Mouse (Mus musculus) right cerebral cortex, postnatal 10 days (tissue): ENCODE data around the gene Abcf2.
"Not testable (repeated sequence)": the region's sequence is repeated elsewhere in the genome, so short reads cannot be mapped to it uniquely, and the experiment has no call there.

Experiments
- DNase-seq, 2 experiments: peaks; one replicate each; pipeline ENCODE4 v3.0.0; 2021; ENCODE audit warnings: low spot score in 2 of 2

Abcf2 gene

GRCm38 (mm10) chr5:24586547-24587199 lies 9.4 kb upstream of the Abcf2 start, which contains the start of gene Chpf2:
TSS of gene Chpf2 (plus strand) at chr5:24586741.
- peak; percentile 91 to 92 for DNase-seq

- no peak for DNase-seq
Measured at GRCm38 (mm10) chr5:24586106-24586505, 8.8 kb upstream of the Abcf2 start.

GRCm38 (mm10) chr5:24578109-24578963 lies 1.1 kb upstream of the Abcf2 start:
- no peak for DNase-seq

- peak in 1 of 2 experiments; percentile 52 for DNase-seq
Measured at GRCm38 (mm10) chr5:24576801-24577182, 475 bp downstream of the Abcf2 start.

DNA sequence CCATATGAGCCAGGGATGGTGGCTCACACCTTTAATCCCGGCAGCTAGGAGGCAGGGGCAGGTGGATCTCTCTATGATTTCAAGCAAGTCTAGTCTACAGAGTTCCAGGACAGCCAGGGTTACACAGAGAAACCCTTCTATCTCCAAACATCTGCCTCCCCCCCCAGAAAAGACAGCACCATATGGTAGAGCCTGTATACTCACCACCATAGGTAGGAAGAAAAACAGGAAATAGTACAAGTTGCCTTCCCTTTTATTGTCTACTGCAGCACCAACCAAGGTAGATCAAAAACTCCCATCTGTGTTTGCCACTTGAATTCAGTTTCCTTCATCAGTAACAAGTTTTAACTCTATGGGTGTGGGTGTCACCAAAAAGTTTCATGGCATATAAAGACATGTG lies 1.3 kb downstream of the Abcf2 start:
- DNase-seq = no peak

DNA sequence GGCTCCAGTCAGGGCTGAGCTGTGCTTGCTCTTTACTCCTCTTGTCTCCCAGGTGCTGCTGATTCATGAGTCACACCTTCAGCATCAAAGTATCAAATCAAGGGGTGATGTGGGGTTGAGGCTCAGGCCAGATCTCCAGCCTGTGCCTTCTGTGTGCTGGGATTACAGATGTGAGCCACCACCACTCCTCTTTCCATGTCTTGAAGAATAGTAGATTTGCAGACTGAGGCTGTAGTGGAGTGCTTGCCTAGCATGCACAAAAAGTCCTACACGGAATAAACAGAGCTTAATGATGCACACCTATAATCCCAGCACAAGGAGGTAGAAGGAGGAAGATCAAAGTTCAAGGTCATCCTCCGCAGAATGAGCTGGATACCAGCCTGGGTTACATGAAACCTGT lies 20.6 kb downstream of the Abcf2 start, which contains the start of gene 4931409K22Rik:
Gene 4931409K22Rik (minus strand): TSS at position 101 of the 400 bp plus-strand sequence.
- no peak for DNase-seq

DNA sequence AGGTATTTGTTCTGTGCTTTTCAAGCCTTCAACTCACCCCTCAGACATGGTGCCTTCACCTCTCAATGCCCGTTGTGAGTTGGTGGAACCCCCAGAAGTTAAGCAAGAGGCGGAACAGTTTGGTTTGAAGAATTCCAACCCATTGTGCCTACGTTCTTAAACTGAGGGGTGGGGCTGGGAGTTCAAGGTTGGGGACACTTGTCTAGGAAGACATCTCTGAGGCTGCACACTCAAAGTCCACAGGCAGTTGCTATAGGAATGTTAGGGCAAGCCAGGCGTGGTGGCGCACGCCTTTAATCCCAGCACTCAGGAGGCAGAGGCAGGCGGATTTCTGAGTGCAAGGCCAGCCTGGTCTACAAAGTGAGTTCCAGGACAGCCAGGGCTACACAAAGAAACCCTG lies 21.9 kb downstream of the Abcf2 start:
- DNase-seq = not testable (repeated sequence)

DNA sequence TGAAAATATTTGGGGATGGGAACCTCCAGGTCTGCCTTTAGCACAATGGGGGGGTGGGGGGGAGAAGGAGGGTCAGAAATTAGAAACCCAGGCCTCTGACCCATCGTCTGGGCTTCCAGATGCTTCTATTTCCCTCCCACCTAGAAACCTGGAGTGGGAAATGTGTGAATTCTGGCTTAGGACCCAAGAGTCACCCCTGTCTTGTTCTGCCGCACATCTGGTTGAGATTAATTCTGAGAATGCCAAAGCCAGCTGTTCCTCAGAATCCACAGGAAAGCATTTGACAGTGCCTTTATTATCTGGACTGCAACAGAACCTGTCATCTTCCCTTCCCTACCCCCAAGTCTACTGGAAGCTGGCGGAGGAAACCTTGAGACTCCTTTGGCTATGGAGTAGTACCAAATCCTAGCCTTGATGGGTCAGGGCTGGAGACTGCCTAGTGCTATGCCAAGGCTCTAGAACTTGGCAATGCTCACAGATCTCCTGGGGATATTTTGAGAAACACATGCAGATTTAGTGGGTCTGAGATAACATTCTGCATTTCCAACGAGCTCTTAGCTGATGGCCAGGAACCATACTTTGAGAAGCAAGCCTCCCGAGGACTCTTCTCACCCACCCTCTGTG lies 23.5 kb downstream of the Abcf2 start:
- DNase-seq = no peak

GRCm38 (mm10) chr5:24551317-24551688 lies 26.0 kb downstream of the Abcf2 start:
- no peak for DNase-seq

- peak; percentile 83 to 85 for DNase-seq
Measured at GRCm38 (mm10) chr5:24550598-24551316, 26.5 kb downstream of the Abcf2 start.

DNA sequence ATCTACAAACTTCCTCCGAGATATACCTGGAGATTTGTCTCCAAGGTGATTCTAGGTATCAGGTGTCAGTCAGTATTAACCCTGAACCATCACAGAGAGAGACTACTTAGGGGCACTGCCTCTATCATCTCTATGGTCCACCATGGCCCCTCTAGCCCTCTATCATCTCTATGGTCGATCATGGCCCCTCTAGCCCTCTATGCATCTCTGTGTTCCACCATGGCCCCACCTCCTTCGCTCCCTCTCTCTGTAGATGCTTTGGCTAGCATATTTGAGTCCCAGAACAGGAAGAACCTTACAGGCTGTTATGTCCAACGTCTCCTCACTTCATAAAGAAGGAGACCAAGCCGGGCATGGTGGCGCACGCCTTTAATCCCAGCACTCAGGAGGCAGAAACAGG lies 34.6 kb downstream of the Abcf2 start:
- DNase-seq = no peak

DNA sequence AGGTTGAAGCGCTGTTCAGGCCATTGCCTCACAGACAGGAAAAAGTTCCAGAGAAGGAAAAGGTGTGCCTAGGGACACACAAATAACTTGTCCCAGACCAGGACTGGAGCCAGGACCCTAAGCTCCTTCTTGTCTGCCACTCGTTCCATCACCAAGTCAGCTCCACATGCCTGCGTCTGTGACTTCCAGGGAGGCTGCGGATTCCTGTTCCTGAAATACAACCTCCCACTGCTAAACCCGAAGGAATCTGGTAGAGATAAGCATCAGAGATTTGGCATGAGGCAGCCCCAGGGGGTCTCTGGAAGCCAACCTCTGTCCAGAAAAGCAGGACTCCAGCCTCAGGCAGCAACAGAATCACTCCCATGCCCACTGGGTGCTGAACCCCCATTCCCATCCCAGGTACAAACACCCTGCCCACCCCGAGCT lies 36.1 kb downstream of the Abcf2 start:
- no peak for DNase-seq

GRCm38 (mm10) chr5:24540387-24541143 lies 36.7 kb downstream of the Abcf2 start, which contains the start of gene Asb10:
TSS of gene Asb10 (minus strand) at chr5:24540978.
- peak; percentile 68 to 76 for DNase-seq

DNA sequence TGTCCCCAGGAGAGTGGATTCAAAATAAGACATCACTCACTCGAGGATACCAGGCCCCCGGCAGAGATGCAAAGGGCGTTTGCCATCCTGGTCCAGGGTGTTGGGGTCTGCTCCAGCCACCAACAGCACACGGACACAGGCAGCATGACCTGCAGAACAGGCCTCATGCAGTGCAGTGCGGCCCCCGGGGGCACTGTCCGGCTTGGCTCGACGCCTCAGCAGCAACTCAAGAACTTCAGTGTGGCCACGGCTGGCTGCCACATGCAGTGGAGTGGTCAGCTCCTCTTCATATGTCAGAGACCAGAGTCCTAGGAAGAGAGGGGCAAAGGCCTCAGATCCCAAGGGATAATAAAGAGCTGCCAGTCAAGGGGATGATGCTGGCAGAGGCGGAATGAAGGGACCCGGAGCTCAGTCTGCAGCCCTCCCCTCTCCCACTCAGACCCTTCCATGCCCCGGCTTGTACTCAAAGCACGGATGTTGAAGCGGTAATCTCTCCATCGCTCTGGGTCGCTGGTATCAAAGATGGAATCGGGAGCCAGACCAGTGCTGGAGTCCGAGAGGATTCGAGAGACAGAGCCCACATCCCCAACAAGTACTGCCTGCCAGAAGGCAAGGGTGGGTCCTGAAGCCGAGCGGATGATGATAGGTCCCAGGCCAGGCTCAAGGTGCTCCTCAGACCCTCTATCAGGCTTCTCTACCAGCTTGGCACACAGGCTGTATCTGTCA lies 37.5 kb downstream of the Abcf2 start:
- DNase-seq = no peak

DNA sequence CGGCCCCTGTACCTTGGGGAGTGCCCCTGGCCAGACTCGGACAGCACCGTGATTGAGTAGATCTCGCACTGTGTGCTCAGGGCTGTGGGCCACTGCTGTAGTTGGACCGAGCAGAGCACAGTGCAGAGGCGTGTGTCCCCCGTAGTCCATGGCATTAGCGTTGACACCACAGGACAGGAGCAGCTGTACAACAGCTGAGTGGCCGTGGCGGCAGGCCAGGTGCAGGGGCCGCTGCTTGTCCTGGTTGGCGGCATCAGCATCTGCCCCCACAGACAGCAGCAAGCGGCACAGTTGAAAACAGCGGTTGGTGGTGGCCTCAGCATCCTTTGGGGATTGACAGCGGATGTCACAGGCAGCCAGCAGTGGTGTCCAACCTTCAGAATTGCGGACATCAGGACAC lies 39.6 kb downstream of the Abcf2 start:
- no peak for DNase-seq

DNA sequence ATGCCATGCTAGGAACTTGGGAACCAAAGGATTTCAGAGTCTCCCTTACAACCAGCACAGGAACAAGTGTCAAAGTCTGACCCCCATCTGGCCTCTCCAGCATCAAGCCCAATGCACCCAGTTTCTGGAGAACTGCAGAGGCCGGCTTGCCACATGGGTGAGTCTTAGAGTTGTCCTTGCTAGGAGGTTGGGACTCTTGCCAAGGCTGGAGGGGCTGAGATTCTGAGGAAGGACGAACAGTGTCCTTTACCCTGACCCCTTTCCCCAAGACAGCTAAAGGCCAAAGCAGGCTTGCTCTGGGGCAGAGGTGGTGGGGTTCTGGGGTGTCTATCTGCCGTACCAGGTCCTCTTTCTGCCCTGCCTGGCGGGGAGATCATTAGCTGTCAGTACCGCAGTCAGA lies 40.8 kb downstream of the Abcf2 start:
- DNase-seq = no peak

GRCm38 (mm10) chr5:24535731-24536130 lies 41.5 kb downstream of the Abcf2 start:
- no peak for DNase-seq

DNA sequence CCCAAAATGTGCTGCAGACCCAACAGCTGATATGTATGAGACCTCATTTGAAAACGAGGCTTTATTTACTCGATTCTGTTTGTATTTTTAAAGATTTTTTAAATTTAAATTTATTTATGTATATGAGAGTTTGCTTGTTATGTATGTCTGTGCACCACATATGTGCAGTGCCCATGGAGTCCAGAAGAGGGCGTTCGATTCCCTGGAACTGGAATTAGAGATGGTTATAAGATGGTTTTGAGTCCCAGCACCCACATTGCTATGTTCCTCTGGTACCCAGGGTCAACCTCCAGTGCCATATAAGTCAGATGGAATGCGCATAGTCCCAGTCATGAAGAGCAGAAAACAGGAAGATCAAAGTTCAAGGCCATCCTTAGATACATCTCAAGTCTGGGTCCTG lies 43.0 kb downstream of the Abcf2 start:
- DNase-seq = no peak

DNA sequence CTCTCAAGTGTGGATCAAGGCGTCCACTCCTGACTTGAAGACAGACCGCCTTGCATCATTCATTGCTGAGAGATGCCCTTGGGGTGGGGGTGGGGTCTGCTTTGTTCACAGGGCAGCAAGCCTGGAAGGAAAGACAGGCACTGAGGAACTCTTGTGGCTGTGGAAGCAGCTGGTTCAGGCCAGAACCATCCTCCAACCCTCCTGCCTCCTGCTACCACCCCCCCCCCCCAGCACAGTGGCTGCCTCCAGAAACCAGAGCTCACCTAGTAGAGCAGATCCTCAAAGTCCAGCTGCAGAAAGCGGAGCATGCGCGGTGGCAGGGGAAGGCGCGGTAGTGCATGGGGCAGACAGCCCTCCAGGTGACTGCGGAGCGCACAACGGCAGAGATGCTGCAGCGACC lies 43.9 kb downstream of the Abcf2 start:
- DNase-seq = no peak

DNA sequence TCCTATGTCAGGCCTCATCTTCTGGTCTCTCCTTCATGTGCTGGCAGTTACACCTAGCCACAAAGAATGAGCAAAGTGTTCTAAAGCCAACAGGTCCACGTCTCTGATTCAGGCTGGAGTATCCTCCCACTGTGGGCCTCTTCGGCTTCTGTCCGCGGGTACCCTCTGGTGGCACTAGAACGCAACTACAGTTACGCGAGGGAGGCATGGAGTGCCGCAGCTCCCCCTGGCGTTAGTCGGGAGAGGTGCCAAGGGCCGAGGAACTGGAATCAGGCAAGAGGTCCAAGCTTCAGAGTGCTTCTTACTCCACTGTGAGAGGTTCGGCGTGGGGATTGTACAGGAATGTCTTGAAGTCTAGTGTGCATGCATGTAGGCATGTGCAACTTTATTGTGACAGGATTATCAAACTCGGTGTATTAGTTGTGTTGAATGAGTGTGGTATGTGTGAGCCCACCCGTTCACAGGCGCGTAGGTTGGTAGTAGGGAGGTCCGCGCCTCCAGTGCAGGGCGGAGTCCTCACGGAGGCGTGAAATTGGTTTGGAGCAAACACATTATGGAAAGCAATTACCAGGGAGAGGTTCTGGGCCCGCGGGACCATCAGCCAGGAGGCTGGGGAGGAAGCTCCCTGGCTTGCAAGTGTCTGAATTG lies 47.1 kb downstream of the Abcf2 start:
- DNase-seq = peak; percentile 92 to 94
